Mouse (Mus musculus) liver, postnatal 0 days (tissue): Measurements from ENCODE around the gene Gatad2b.

Source experiments
- CTCF ChIP-seq: sonication (generic); IDR thresholded peaks from 2 replicates; pipeline ENCODE4 v1.5.1; 2016; ENCODE audit warnings: antibody characterized with exemption, low read depth
- EP300 ChIP-seq: IDR thresholded peaks from 2 replicates; pipeline ENCODE4 v1.6.1; 2016; ENCODE audit warnings: antibody characterized with exemption, low read depth, mild to moderate bottlenecking

- TF ChIP-seq CTCF = no peak
- TF ChIP-seq EP300 = no peak
These were observed 81.4 kb downstream of the Gatad2b start for GRCm38 (mm10) chr3:90374368-90374767.
